Mouse (Mus musculus) gastrocnemius, adult 8-10 months (tissue): ENCODE measurements around the gene Opcml. TPM values are rescaled to one million over a fixed set of nuclear protein-coding genes. Genes with fewer than 3 reads are reported as not detected.

Experiments
- DNase-seq, 2 experiments: peaks; one replicate each; pipeline ENCODE4 v3.0.0; 2022; ENCODE audit warnings: low spot score in 2 of 2
- total RNA-seq, 4 experiments: library from RNA; stranded (reverse); gene quantifications; 2 replicates each; pipeline ENCODE4 v1.2.4; 2022

The Opcml gene
- total RNA-seq, 4 experiments from 2014 or later, result 0.97 to 1.8 (median 1.2) TPM

GRCm38 (mm10) chr9:28613683-28614620 is 823.4 kb downstream of the Opcml start:
- no peak for DNase-seq

DNA sequence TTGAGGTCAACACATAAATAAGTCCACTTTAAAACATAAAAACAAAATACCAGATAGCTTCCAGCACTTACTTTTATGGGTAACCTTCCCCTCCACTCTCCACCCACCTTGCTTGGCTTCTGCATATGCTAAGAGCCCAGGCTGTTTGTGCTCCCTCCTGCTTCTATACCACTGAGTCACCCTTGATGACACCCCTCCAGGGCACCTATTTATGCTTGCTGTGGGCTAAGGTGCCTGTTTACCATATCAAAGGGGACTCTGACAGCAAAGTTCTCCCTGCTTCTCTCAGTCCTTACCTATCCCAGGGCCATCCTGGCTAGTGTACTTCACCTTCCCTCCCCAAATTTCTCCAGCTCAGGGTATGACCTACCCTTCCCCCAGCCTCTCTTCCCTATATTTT is 824.9 kb downstream of the Opcml start:
- no peak for DNase-seq

- DNase-seq, result no peak
Observed at GRCm38 (mm10) chr9:28617666-28618065, 827.1 kb downstream of the Opcml start.

DNA sequence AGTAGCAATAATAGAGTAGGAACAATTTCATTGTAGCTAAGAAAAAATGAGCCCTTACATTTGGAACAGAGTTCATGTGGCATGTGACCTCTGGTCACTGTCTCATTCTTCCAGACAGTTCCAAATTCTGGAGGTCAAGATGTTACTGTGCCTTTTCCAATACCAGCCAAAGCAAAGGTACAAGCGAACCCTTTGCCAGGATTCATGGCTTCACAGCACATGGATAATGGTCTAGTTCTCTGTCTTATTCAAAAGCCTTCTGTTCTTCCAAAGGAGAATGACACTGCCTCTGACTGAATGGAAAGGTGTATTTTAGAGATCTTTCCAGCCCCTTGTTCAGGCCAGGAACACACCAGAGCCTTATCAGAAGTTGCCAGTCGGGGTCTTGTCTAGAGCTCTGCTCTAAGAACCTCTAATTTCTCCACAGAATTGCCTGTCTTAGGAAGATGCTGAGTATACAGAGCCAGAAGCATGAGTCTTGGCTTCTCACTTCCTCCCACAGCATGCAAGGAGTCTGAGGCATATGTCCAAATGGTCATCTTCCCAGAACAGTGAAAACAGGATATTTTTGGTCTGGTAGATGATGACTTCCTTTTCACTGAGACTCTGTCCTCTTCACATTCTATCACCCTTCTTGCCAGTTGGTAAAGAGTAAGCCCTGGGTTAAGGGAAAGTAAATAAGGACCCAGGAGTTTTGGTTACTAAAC is 827.8 kb downstream of the Opcml start:
- DNase-seq, result no peak

DNA sequence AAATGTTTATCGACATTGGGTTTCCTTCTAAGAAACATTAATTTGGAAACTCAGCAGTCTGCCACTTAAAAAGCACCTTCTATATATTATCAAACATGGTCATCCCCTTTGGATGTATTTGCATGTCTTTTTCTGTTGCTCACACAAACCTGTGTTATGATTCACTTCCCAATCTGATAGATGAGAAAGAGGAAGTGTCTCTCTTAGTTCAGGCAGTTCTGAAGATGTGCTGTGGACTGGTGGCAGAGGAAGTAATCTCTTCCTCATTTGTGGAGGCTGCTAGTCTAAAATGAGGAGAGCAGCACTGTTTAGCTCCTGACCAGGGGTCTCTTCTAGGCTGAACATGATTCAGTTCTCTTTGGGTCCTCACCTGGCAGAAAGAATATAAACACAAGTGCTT is 831.4 kb downstream of the Opcml start:
- no peak for DNase-seq

GRCm38 (mm10) chr9:28624870-28625269 is 834.3 kb downstream of the Opcml start:
- no peak for DNase-seq

GRCm38 (mm10) chr9:28642766-28643165 is 852.2 kb downstream of the Opcml start:
- DNase-seq, result no peak

GRCm38 (mm10) chr9:28644063-28644462 is 853.5 kb downstream of the Opcml start:
- DNase-seq, result no peak

GRCm38 (mm10) chr9:28650089-28650488 is 859.5 kb downstream of the Opcml start:
- no peak for DNase-seq

GRCm38 (mm10) chr9:28659996-28660395 is 869.4 kb downstream of the Opcml start:
- DNase-seq, result no peak

DNA sequence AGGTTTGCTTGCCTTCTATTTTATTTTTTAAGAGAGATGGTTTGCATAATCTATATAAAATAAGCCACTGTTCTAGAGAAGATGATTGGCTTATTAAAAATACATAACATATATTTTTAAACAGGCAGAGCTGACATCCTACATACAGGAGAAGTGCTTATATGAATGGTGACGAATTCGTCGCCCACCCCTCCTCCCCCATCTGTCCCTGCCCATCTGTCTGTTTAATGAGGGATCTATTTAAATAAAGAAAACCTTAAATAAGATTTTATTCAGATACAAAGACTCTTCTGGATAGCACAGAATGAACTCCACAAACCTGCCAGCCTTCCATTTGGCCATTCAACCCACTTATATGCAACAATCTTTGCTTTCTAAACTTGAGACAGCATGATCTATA is 872.3 kb downstream of the Opcml start:
- no peak for DNase-seq

DNA sequence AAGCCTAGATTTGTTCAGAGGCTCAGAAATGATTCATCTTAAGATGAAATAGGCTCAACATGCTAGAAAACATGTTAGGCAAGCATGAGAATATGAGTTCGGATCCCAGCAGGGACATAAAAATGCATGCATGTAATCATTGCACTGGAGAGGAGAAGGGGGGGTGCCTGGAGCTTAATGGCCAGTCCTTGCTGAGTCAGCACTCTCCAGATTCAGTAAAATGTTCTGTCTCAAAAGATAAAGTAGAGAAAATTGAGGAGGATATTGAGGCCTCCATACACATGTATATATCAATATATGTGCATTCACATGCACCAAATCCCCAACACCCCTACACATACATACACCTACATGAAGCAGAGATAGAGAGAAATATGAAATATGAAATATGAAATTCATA is 889.7 kb downstream of the Opcml start:
- DNase-seq, result no peak

DNA sequence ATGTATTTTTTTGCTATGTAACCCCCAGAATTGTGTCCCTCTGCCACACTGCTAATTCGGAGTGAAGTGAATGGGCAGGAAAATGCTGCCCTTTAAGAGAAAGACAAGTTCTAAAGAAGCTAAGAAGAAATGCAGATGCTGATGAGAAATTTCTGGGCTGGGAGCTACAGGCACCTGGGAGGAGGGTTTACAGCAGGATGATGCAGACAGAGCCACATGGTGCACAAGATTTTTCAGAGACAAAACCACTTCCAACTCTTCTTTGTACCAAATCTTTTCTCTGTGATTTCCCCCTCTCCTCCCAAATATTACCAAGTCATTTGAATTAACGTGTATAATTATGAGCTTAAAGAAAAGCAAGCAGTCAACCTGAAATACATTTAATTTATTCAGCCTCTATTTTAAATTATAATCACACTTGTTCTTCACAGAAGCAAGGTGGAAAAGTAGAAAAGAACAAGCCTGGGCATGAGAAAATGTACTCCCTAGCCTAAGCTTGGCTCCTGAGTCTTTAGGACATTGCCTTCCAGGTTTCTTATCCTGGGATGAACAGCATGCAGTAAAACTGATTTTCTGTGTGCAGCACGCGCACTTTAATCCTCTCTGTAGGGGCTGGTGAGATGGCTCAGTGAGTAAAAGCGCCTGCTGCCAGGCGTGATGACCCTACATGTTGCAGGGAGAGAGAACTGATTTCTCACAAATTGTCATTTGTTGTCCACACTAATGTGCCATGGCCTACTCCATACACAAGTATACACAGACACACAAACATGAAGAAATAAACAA is 890.9 kb downstream of the Opcml start:
- no peak for DNase-seq

DNA sequence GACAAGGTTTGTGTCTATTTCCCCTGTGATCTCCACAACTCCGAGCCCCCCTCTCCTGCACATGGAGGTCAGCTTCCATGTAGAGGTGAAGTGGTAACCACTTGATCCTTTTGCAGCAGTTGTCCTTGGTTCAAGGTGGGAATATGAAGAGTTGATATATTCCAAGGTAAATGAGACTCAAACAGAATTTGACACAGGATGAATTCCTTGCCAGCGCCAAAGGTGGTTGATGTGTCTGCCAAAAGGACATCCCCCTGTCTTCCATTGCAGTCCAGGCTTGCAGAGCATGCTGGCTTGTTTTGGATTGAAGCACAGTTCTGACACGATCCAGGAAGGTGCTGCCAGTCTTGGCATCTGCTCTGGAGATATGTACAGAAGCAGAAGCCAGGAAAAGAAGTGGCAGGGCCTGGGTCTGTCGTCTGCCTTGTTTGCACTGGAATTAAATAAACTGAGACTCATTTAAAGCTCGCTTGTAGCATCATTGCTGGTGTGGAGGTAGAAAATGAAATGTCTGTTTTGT is 893.4 kb downstream of the Opcml start:
- no peak for DNase-seq

GRCm38 (mm10) chr9:28686942-28687611 is 896.5 kb downstream of the Opcml start:
- DNase-seq, result no peak

GRCm38 (mm10) chr9:28690134-28690533 is 899.6 kb downstream of the Opcml start:
- DNase-seq, result no peak

GRCm38 (mm10) chr9:28705796-28706195 is 915.2 kb downstream of the Opcml start:
- no peak for DNase-seq

- no peak for DNase-seq
Observed at GRCm38 (mm10) chr9:28714544-28714943, 924.0 kb downstream of the Opcml start.

- no peak for DNase-seq
Observed at GRCm38 (mm10) chr9:28720186-28720585, 929.6 kb downstream of the Opcml start.

- no peak for DNase-seq
Observed at GRCm38 (mm10) chr9:28731811-28732602, 941.4 kb downstream of the Opcml start.
